Mouse (Mus musculus): ENCODE measurements around the gene Rwdd2b. TPM values are rescaled to one million over a fixed set of nuclear protein-coding genes. Genes with fewer than 3 reads are reported as not detected.

Rwdd2b gene
- polyA plus RNA-seq, 1 experiment from 2014 or later = 12.3 TPM

- 83% methylated on average over 2 of the region's 2 CpGs for WGBS
- Histone ChIP-seq H3K9ac (ENCODE audit: low read length) (no peak overlapping the region), H3K27ac (ENCODE audit: low read depth) (no peak overlapping the region), H3K27me3 (replicated peaks; ENCODE audit: control insufficient read depth, insufficient read depth, low read length) (no peaks in the 10 kb centered on the region), H3K36me3 (ENCODE audit: control insufficient read depth, insufficient read depth, low read length) (peaks cover under 1% of the 10 kb centered on the region; the same call in 1 of the 2 replicates), H3K4me3 (ENCODE audit: low read depth, low read length) (no peak overlapping the region), H3K4me1 (replicated peaks; ENCODE audit: control insufficient read depth, insufficient read depth, low read length) (peaks cover 8% of the 10 kb centered on the region), H3K4me2 (ENCODE audit: low read length) (no peak overlapping the region), H3K9me3 (ENCODE audit: control insufficient read depth, low read length) (no peaks in the 10 kb centered on the region)
- DNase-seq (ENCODE audit: low spot score) (no peak), ATAC-seq (replicated peaks; ENCODE audit: low FRiP score, low TSS enrichment, low read depth) (no peak)
Measured at GRCm38 (mm10) chr16:87453226-87453625, 12.9 kb upstream of the Rwdd2b start.

- H3K4me1 ChIP-seq (replicated peaks; ENCODE audit: control insufficient read depth, insufficient read depth, low read length) = peaks cover 7% of the 10 kb centered on the region; the same call in 1 of the 2 replicates
- H3K9ac ChIP-seq (ENCODE audit: low read length) = no peak overlapping the region
- H3K36me3 ChIP-seq (ENCODE audit: control insufficient read depth, insufficient read depth, low read length) = no peaks in the 10 kb centered on the region
- H3K4me3 ChIP-seq (ENCODE audit: low read depth, low read length) = no peak overlapping the region
- ATAC-seq (replicated peaks; ENCODE audit: low FRiP score, low TSS enrichment, low read depth) (no peak), DNase-seq (ENCODE audit: low spot score) (no peak)
- no peaks in the 10 kb centered on the region for H3K27me3 ChIP-seq (replicated peaks; ENCODE audit: control insufficient read depth, insufficient read depth, low read length)
- 93% methylated on average over 3 of the region's 3 CpGs for WGBS
- no peaks in the 10 kb centered on the region for H3K9me3 ChIP-seq (ENCODE audit: control insufficient read depth, low read length)
- no peak overlapping the region for H3K4me2 ChIP-seq (ENCODE audit: low read length)
- no peak overlapping the region for H3K27ac ChIP-seq (ENCODE audit: low read depth)
Measured at GRCm38 (mm10) chr16:87445528-87445927, 5.2 kb upstream of the Rwdd2b start.

DNA sequence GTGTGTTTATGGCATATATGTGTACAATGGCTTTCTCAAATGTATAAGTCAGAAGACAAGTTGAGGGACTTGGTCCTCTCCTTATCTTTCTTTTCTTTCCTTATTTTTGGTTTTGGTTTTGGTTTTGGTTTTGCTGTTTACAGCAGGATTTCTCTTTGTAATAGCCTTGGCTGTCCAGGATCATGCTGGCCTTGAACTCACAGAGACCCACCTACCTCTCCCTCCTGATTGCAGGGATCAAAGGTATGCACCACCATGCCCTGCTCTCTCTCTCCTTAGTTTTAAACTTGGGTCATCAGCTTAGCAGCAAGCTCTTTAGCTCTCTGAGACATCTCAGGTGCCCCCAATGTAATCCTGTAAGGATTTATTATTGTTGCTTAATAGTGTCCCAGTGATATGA lies 4.7 kb upstream of the Rwdd2b start:
- Histone ChIP-seq H3K9ac (ENCODE audit: low read length) (no peak overlapping the region), H3K4me2 (ENCODE audit: low read length) (no peak overlapping the region), H3K36me3 (ENCODE audit: control insufficient read depth, insufficient read depth, low read length) (no peaks in the 10 kb centered on the region), H3K27me3 (replicated peaks; ENCODE audit: control insufficient read depth, insufficient read depth, low read length) (no peaks in the 10 kb centered on the region), H3K4me1 (replicated peaks; ENCODE audit: control insufficient read depth, insufficient read depth, low read length) (peaks cover 7% of the 10 kb centered on the region; the same call in 1 of the 2 replicates), H3K4me3 (ENCODE audit: low read depth, low read length) (no peak overlapping the region), H3K27ac (ENCODE audit: low read depth) (no peak overlapping the region), H3K9me3 (ENCODE audit: control insufficient read depth, low read length) (no peaks in the 10 kb centered on the region)
- DNase-seq (ENCODE audit: low spot score) = no peak
- ATAC-seq (replicated peaks; ENCODE audit: low FRiP score, low TSS enrichment, low read depth) = no peak

- Histone ChIP-seq H3K4me3 (ENCODE audit: low read depth, low read length) (no peak overlapping the region), H3K36me3 (ENCODE audit: control insufficient read depth, insufficient read depth, low read length) (no peaks in the 10 kb centered on the region), H3K4me2 (ENCODE audit: low read length) (no peak overlapping the region), H3K27ac (ENCODE audit: low read depth) (no peak overlapping the region), H3K9ac (ENCODE audit: low read length) (no peak overlapping the region), H3K27me3 (replicated peaks; ENCODE audit: control insufficient read depth, insufficient read depth, low read length) (no peaks in the 10 kb centered on the region), H3K4me1 (replicated peaks; ENCODE audit: control insufficient read depth, insufficient read depth, low read length) (peaks cover 10% of the 10 kb centered on the region), H3K9me3 (ENCODE audit: control insufficient read depth, low read length) (no peaks in the 10 kb centered on the region)
- DNase-seq (ENCODE audit: low spot score) (no peak), ATAC-seq (replicated peaks; ENCODE audit: low FRiP score, low TSS enrichment, low read depth) (no peak)
- 38% methylated on average over 1 of the region's 1 CpGs for WGBS
Measured at GRCm38 (mm10) chr16:87444071-87444470, 3.7 kb upstream of the Rwdd2b start.

DNA sequence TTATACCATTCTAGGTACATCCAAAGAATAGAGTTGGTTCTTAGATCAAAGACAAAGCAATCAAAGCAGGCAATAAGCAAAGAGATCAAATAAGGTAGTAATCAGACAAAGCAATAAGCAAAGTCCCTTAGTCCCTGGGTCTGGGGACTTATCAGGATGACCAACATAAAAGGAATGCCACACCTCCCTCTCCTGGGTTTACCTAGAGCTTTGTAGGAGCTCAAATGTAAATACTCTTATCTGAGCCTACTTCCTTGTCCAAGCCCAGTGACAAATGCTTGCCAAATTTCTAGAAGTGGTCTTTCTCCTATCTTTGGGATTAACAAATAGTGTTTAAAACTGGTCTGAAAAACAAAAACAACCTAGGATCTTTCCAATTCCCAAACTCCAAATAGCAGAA lies 2.9 kb upstream of the Rwdd2b start:
- no peaks in the 10 kb centered on the region for H3K9me3 ChIP-seq (ENCODE audit: control insufficient read depth, low read length)
- H3K4me3 ChIP-seq (ENCODE audit: low read depth, low read length) = no peak overlapping the region
- no peak overlapping the region for H3K4me2 ChIP-seq (ENCODE audit: low read length)
- H3K9ac ChIP-seq (ENCODE audit: low read length) = no peak overlapping the region
- no peaks in the 10 kb centered on the region for H3K36me3 ChIP-seq (ENCODE audit: control insufficient read depth, insufficient read depth, low read length)
- peak; percentile 50 for ATAC-seq (replicated peaks; ENCODE audit: low FRiP score, low TSS enrichment, low read depth)
- H3K27ac ChIP-seq (ENCODE audit: low read depth) = no peak overlapping the region
- H3K27me3 ChIP-seq (replicated peaks; ENCODE audit: control insufficient read depth, insufficient read depth, low read length) = no peaks in the 10 kb centered on the region
- no peak for DNase-seq (ENCODE audit: low spot score)
- H3K4me1 ChIP-seq (replicated peaks; ENCODE audit: control insufficient read depth, insufficient read depth, low read length) = peaks cover 10% of the 10 kb centered on the region

GRCm38 (mm10) chr16:87442291-87442690 lies 1.9 kb upstream of the Rwdd2b start:
- no peaks in the 10 kb centered on the region for H3K9me3 ChIP-seq (ENCODE audit: control insufficient read depth, low read length)
- H3K9ac ChIP-seq (ENCODE audit: low read length) = no peak overlapping the region
- ATAC-seq (replicated peaks; ENCODE audit: low FRiP score, low TSS enrichment, low read depth) (no peak), DNase-seq (ENCODE audit: low spot score) (no peak)
- no peak overlapping the region for H3K27ac ChIP-seq (ENCODE audit: low read depth)
- no peaks in the 10 kb centered on the region for H3K27me3 ChIP-seq (replicated peaks; ENCODE audit: control insufficient read depth, insufficient read depth, low read length)
- no peaks in the 10 kb centered on the region for H3K36me3 ChIP-seq (ENCODE audit: control insufficient read depth, insufficient read depth, low read length)
- H3K4me3 ChIP-seq (ENCODE audit: low read depth, low read length) = no peak overlapping the region
- H3K4me1 ChIP-seq (replicated peaks; ENCODE audit: control insufficient read depth, insufficient read depth, low read length) = peaks cover 10% of the 10 kb centered on the region
- H3K4me2 ChIP-seq (ENCODE audit: low read length) = no peak overlapping the region
- 47% methylated on average over 5 of the region's 5 CpGs for WGBS

DNA sequence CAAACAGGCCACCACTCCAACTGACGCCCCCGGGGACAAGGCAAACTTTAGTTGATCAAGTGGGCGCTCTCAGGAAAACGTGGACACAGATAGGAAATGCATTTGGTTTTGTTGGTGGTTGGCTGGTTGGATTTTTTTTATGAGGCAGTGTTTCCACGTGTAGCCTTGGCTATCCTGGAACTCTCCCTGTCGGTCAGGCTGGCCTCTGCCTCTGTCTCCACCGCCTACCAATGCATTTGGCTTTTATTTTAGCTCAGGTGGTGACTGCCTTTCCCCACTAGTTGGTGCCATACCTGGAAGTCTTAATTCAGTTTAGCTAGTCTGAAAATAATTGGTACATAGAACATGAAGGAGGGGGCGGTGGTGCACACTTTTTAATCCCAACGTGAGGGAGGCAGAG lies 716 bp upstream of the Rwdd2b start:
- DNase-seq (ENCODE audit: low spot score) = no peak
- no peaks in the 10 kb centered on the region for H3K9me3 ChIP-seq (ENCODE audit: control insufficient read depth, low read length)
- no peak for ATAC-seq (replicated peaks; ENCODE audit: low FRiP score, low TSS enrichment, low read depth)
- peak overlapping the region; percentile 92 for H3K4me3 ChIP-seq (ENCODE audit: low read depth, low read length)
- peak overlapping the region; percentile 89 for H3K4me2 ChIP-seq (ENCODE audit: low read length)
- H3K27ac ChIP-seq (ENCODE audit: low read depth) = no peak overlapping the region; the same call in 1 of the 2 replicates
- H3K27me3 ChIP-seq (replicated peaks; ENCODE audit: control insufficient read depth, insufficient read depth, low read length) = no peaks in the 10 kb centered on the region
- H3K4me1 ChIP-seq (replicated peaks; ENCODE audit: control insufficient read depth, insufficient read depth, low read length) = peaks cover 10% of the 10 kb centered on the region
- H3K9ac ChIP-seq (ENCODE audit: low read length) = peak overlapping the region; percentile 82
- H3K36me3 ChIP-seq (ENCODE audit: control insufficient read depth, insufficient read depth, low read length) = 0 out of 2 replicates have a peak, but pooled peaks cover 5% of the 10 kb centered on the region
- WGBS = 21% methylated on average over 9 of the region's 9 CpGs

GRCm38 (mm10) chr16:87438697-87439096 lies 1.7 kb downstream of the Rwdd2b start:
- 92% methylated on average over 8 of the region's 8 CpGs for WGBS
- H3K27ac ChIP-seq (ENCODE audit: low read depth) = no peak overlapping the region

GRCm38 (mm10) chr16:87437096-87437495 lies 3.3 kb downstream of the Rwdd2b start:
- DNase-seq (ENCODE audit: low spot score) = no peak
- H3K4me3 ChIP-seq (ENCODE audit: low read depth, low read length) = no peak overlapping the region
- no peak for ATAC-seq (replicated peaks; ENCODE audit: low FRiP score, low TSS enrichment, low read depth)
- 0 out of 2 replicates have a peak, but pooled peaks cover 5% of the 10 kb centered on the region for H3K36me3 ChIP-seq (ENCODE audit: control insufficient read depth, insufficient read depth, low read length)
- H3K4me1 ChIP-seq (replicated peaks; ENCODE audit: control insufficient read depth, insufficient read depth, low read length) = peaks cover 10% of the 10 kb centered on the region
- H3K27ac ChIP-seq (ENCODE audit: low read depth) = no peak overlapping the region
- WGBS = 94% methylated on average over 21 of the region's 21 CpGs
- no peak overlapping the region for H3K9ac ChIP-seq (ENCODE audit: low read length)
- H3K9me3 ChIP-seq (ENCODE audit: control insufficient read depth, low read length) = no peaks in the 10 kb centered on the region
- no peak overlapping the region for H3K4me2 ChIP-seq (ENCODE audit: low read length)
- no peaks in the 10 kb centered on the region for H3K27me3 ChIP-seq (replicated peaks; ENCODE audit: control insufficient read depth, insufficient read depth, low read length)

More at GRCm38 (mm10) chr16:87438697-87439096, 1.7 kb downstream of the Rwdd2b start:
- Histone ChIP-seq H3K4me1 (replicated peaks; ENCODE audit: control insufficient read depth, insufficient read depth, low read length) (peaks cover 10% of the 10 kb centered on the region), H3K4me3 (ENCODE audit: low read depth, low read length) (no peak overlapping the region), H3K9ac (ENCODE audit: low read length) (no peak overlapping the region), H3K36me3 (ENCODE audit: control insufficient read depth, insufficient read depth, low read length) (0 out of 2 replicates have a peak, but pooled peaks cover 5% of the 10 kb centered on the region), H3K27me3 (replicated peaks; ENCODE audit: control insufficient read depth, insufficient read depth, low read length) (no peaks in the 10 kb centered on the region), H3K9me3 (ENCODE audit: control insufficient read depth, low read length) (no peaks in the 10 kb centered on the region), H3K4me2 (ENCODE audit: low read length) (no peak overlapping the region)
- DNase-seq (ENCODE audit: low spot score) (no peak), ATAC-seq (replicated peaks; ENCODE audit: low FRiP score, low TSS enrichment, low read depth) (no peak)
